Mouse (Mus musculus): ENCODE data around the gene Emx1. TPM values are rescaled to one million over a fixed set of nuclear protein-coding genes. Genes with fewer than 3 reads are reported as not detected.

Emx1 gene
- polyA plus RNA-seq, 1 experiment, result not detected

DNA sequence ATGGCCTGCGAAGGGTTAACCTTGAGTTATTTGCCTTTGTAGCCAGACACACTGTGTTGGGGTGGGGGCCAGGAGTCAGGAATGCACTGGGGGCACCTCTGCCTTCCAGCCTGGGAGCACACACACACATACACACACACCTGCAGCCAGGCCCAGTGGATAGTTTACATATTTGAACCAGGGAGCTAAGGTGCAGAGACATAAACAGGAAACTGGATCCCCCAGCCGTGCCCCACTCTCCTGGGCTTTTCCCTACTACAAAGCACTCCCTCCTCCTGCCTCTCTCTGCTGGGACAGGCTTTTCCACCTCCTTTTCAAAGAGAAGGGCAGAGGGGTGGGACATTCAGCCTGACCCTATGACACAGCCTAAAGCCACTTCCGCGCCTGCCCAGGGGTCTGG, 33.7 kb downstream of the Emx1 start:
- no peak overlapping the region for H3ac ChIP-seq (ENCODE audit: control insufficient read depth, insufficient read length, low read depth)

DNA sequence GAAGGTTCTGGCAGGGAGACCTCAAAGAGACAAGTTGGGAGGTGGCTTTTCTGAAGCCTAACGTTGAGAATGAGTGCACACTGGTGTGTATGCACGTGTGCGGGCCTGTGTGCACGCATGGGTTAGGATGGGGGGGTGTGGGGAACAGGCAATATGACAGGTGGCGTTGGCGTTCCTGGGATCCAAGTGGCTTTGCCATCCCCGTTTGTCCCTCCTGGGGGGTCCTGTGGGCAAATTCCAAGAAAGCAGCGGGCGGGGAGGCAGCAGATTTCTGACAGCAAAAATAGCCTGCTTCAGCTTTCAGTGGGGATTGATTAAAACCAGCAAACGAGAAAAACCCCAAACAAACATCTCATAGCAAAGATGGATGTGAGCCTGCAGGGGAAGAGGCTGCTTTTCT, 35.3 kb downstream of the Emx1 start:
- Histone ChIP-seq H3K79me2 (ENCODE audit: control insufficient read depth, insufficient read depth) (no peaks in the 10 kb centered on the region), H3K36me3 (ENCODE audit: control insufficient read depth, insufficient read depth) (no peaks in the 10 kb centered on the region), H3K27me3 (ENCODE audit: control insufficient read depth, insufficient read depth, insufficient read length) (peaks cover 23% of the 10 kb centered on the region), H3K4me3 (ENCODE audit: insufficient read depth, poor library complexity, severe bottlenecking) (no peak overlapping the region), H3ac (ENCODE audit: control insufficient read depth, insufficient read length, low read depth) (no peak overlapping the region), H3K79me3 (ENCODE audit: low read depth) (no peaks in the 10 kb centered on the region)
- TF ChIP-seq MYOD1 (IDR thresholded peaks at IDR 0.05; ENCODE audit: control insufficient read depth, insufficient read length, low read depth) (no peak), USF1 (IDR thresholded peaks at IDR 0.05; ENCODE audit: low read depth) (no peak), MYOG (IDR thresholded peaks at IDR 0.05; ENCODE audit: control insufficient read depth, extremely low read depth, insufficient read length) (no peak), MAX (IDR thresholded peaks at IDR 0.05) (no peak), CEBPB (IDR thresholded peaks at IDR 0.05; ENCODE audit: low read depth) (no peak), CTCF (IDR thresholded peaks at IDR 0.05; ENCODE audit: control insufficient read depth, insufficient read depth, insufficient read length) (no peak), FOSL1 (IDR thresholded peaks at IDR 0.05; ENCODE audit: insufficient read depth, low read length, poor library complexity, severe bottlenecking) (no peak)

More for the DNA sequence above, 33.7 kb downstream of the Emx1 start:
- no peak overlapping the region for H3K4me3 ChIP-seq (ENCODE audit: insufficient read depth, poor library complexity, severe bottlenecking)
- no peaks in the 10 kb centered on the region for H3K36me3 ChIP-seq (ENCODE audit: control insufficient read depth, insufficient read depth)
- TF ChIP-seq USF1 (IDR thresholded peaks at IDR 0.05; ENCODE audit: low read depth) (no peak), CTCF (IDR thresholded peaks at IDR 0.05; ENCODE audit: control insufficient read depth, insufficient read depth, insufficient read length) (no peak), MYOG (IDR thresholded peaks at IDR 0.05; ENCODE audit: control insufficient read depth, extremely low read depth, insufficient read length) (no peak), MYOD1 (IDR thresholded peaks at IDR 0.05; ENCODE audit: control insufficient read depth, insufficient read length, low read depth) (no peak), MAX (IDR thresholded peaks at IDR 0.05) (no peak), CEBPB (IDR thresholded peaks at IDR 0.05; ENCODE audit: low read depth) (no peak), FOSL1 (IDR thresholded peaks at IDR 0.05; ENCODE audit: insufficient read depth, low read length, poor library complexity, severe bottlenecking) (no peak)
- H3K79me2 ChIP-seq (ENCODE audit: control insufficient read depth, insufficient read depth), result no peaks in the 10 kb centered on the region
- H3K79me3 ChIP-seq (ENCODE audit: low read depth), result no peaks in the 10 kb centered on the region
- H3K27me3 ChIP-seq (ENCODE audit: control insufficient read depth, insufficient read depth, insufficient read length), result peaks cover 19% of the 10 kb centered on the region

GRCm38 (mm10) chr6:85223498-85224150, 36.4 kb downstream of the Emx1 start:
- no peak for TF ChIP-seq MYOD1 (IDR thresholded peaks at IDR 0.05; ENCODE audit: control insufficient read depth, insufficient read length, low read depth)
- no peak for TF ChIP-seq CEBPB (IDR thresholded peaks at IDR 0.05; ENCODE audit: low read depth)
- no peak for TF ChIP-seq CTCF (IDR thresholded peaks at IDR 0.05; ENCODE audit: control insufficient read depth, insufficient read depth, insufficient read length)
- TF ChIP-seq MAX (IDR thresholded peaks at IDR 0.05), result no peak
- no peak for TF ChIP-seq MYOG (IDR thresholded peaks at IDR 0.05; ENCODE audit: control insufficient read depth, extremely low read depth, insufficient read length)
- TF ChIP-seq FOSL1 (IDR thresholded peaks at IDR 0.05; ENCODE audit: insufficient read depth, low read length, poor library complexity, severe bottlenecking), result no peak
- TF ChIP-seq USF1 (IDR thresholded peaks at IDR 0.05; ENCODE audit: low read depth), result no peak
- H3K27me3 ChIP-seq (ENCODE audit: control insufficient read depth, insufficient read depth, insufficient read length), result peaks cover 32% of the 10 kb centered on the region
- no peaks in the 10 kb centered on the region for H3K79me2 ChIP-seq (ENCODE audit: control insufficient read depth, insufficient read depth)
- no peaks in the 10 kb centered on the region for H3K36me3 ChIP-seq (ENCODE audit: control insufficient read depth, insufficient read depth)
- H3K79me3 ChIP-seq (ENCODE audit: low read depth), result no peaks in the 10 kb centered on the region
- H3ac ChIP-seq (ENCODE audit: control insufficient read depth, insufficient read length, low read depth), result no peak overlapping the region
- no peak overlapping the region for H3K4me3 ChIP-seq (ENCODE audit: insufficient read depth, poor library complexity, severe bottlenecking)

DNA sequence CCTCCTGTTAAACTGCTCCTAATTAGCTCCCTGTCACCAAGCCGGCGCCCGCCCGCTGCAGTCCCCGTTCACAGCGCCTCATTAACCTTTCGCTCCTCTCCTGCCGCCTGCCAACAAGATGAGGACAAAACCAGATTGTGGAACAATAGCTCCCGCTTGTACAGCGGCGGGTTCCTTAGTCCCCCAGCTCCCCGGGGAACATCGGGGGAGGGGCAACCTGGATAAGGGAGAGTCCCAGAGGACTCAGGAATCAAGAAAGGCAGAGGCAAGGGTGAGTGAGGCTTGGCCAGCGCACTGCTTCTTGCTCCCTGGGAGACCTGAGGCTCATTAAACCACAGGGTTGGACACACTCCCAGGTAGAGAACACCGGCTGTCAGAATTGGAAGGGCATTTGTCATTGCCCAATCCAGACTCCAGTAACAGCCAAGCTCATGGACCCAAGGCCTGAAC, 37.2 kb downstream of the Emx1 start:
- no peaks in the 10 kb centered on the region for H3K79me2 ChIP-seq (ENCODE audit: control insufficient read depth, insufficient read depth)
- H3ac ChIP-seq (ENCODE audit: control insufficient read depth, insufficient read length, low read depth), result no peak overlapping the region
- no peak overlapping the region for H3K4me3 ChIP-seq (ENCODE audit: insufficient read depth, poor library complexity, severe bottlenecking)
- H3K36me3 ChIP-seq (ENCODE audit: control insufficient read depth, insufficient read depth), result no peaks in the 10 kb centered on the region
- TF ChIP-seq MAX (IDR thresholded peaks at IDR 0.05) (no peak), FOSL1 (IDR thresholded peaks at IDR 0.05; ENCODE audit: insufficient read depth, low read length, poor library complexity, severe bottlenecking) (no peak), MYOG (IDR thresholded peaks at IDR 0.05; ENCODE audit: control insufficient read depth, extremely low read depth, insufficient read length) (no peak), CTCF (IDR thresholded peaks at IDR 0.05; ENCODE audit: control insufficient read depth, insufficient read depth, insufficient read length) (no peak)
- peaks cover 37% of the 10 kb centered on the region for H3K27me3 ChIP-seq (ENCODE audit: control insufficient read depth, insufficient read depth, insufficient read length)
- H3K79me3 ChIP-seq (ENCODE audit: low read depth), result no peaks in the 10 kb centered on the region

GRCm38 (mm10) chr6:85226570-85226969, 39.3 kb downstream of the Emx1 start:
- TF ChIP-seq FOSL1 (IDR thresholded peaks at IDR 0.05; ENCODE audit: insufficient read depth, low read length, poor library complexity, severe bottlenecking), result no peak
- TF ChIP-seq MAX (IDR thresholded peaks at IDR 0.05), result no peak
- TF ChIP-seq CEBPB (IDR thresholded peaks at IDR 0.05; ENCODE audit: low read depth), result no peak
- TF ChIP-seq CTCF (IDR thresholded peaks at IDR 0.05; ENCODE audit: control insufficient read depth, insufficient read depth, insufficient read length), result no peak
- no peak for TF ChIP-seq MYOG (IDR thresholded peaks at IDR 0.05; ENCODE audit: control insufficient read depth, extremely low read depth, insufficient read length)
- TF ChIP-seq MYOD1 (IDR thresholded peaks at IDR 0.05; ENCODE audit: control insufficient read depth, insufficient read length, low read depth), result no peak
- no peak for TF ChIP-seq USF1 (IDR thresholded peaks at IDR 0.05; ENCODE audit: low read depth)
- no peaks in the 10 kb centered on the region for H3K36me3 ChIP-seq (ENCODE audit: control insufficient read depth, insufficient read depth)
- H3K79me2 ChIP-seq (ENCODE audit: control insufficient read depth, insufficient read depth), result no peaks in the 10 kb centered on the region
- no peak overlapping the region for H3ac ChIP-seq (ENCODE audit: control insufficient read depth, insufficient read length, low read depth)
- H3K27me3 ChIP-seq (ENCODE audit: control insufficient read depth, insufficient read depth, insufficient read length), result peaks cover 45% of the 10 kb centered on the region
- no peaks in the 10 kb centered on the region for H3K79me3 ChIP-seq (ENCODE audit: low read depth)
- no peak overlapping the region for H3K4me3 ChIP-seq (ENCODE audit: insufficient read depth, poor library complexity, severe bottlenecking)

All from C2C12 (cell line).